In genomic region chr11:36653656-36654323, GRCm38 (mm10) we compare ENCODE assay signal across 14 mouse cellular contexts.
"Had no signal": no experiment of that assay in that cellular context is flagged by ENCODE, and none has a peak within 500 bp of the region (broad histone marks: within the 10 kb centered on the region; RNA-seq: fewer than 3 reads in every experiment).

No protein-coding gene starts in this region.

- H3K27ac ChIP-seq: limb, embryonic 10.5 days; liver, embryonic 15.5 days; midbrain, embryonic 10.5 days; midbrain, embryonic 15.5 days; neural tube, embryonic 13.5 days had no signal

- ATAC-seq: lung, postnatal 0 days; midbrain, embryonic 15.5 days had no signal

- DNase-seq: kidney, postnatal 25 days; layer of hippocampus, adult 9-11 months; lung, adult 2 months; lung, postnatal 4 days; retina, postnatal 1 day; right cerebral cortex, postnatal 14 days; thymus, postnatal 36 days had no signal

- H3K4me2 ChIP-seq: liver, embryonic 11.5 days; liver, embryonic 15.5 days; midbrain, embryonic 15.5 days; neural tube, embryonic 13.5 days had no signal

- H3K4me3 ChIP-seq: limb, embryonic 10.5 days; liver, embryonic 15.5 days; midbrain, embryonic 10.5 days; midbrain, embryonic 15.5 days; neural tube, embryonic 13.5 days had no signal

- H3K4me1 ChIP-seq: limb, embryonic 10.5 days; liver, embryonic 15.5 days; neural tube, embryonic 13.5 days had no signal

- H3K36me3 ChIP-seq: limb, embryonic 10.5 days; liver, embryonic 15.5 days; midbrain, embryonic 10.5 days; midbrain, embryonic 15.5 days; neural tube, embryonic 13.5 days had no signal

- H3K9me3 ChIP-seq: limb, embryonic 10.5 days; liver, embryonic 15.5 days; midbrain, embryonic 10.5 days; midbrain, embryonic 15.5 days; neural tube, embryonic 13.5 days had no signal

- H3K27me3 ChIP-seq: liver, embryonic 15.5 days; midbrain, embryonic 15.5 days; neural tube, embryonic 13.5 days had no signal

- H3K9ac ChIP-seq: liver, embryonic 15.5 days; midbrain, embryonic 15.5 days; neural tube, embryonic 13.5 days had no signal
